Mouse (Mus musculus): ENCODE measurements at regions not wholly inside any gene's neighbourhood (a gene's known extent, or its start where the extent isn't known, plus 50 kb on each side); places are given as distances from the start of the nearest gene placed in this dataset.

DNA sequence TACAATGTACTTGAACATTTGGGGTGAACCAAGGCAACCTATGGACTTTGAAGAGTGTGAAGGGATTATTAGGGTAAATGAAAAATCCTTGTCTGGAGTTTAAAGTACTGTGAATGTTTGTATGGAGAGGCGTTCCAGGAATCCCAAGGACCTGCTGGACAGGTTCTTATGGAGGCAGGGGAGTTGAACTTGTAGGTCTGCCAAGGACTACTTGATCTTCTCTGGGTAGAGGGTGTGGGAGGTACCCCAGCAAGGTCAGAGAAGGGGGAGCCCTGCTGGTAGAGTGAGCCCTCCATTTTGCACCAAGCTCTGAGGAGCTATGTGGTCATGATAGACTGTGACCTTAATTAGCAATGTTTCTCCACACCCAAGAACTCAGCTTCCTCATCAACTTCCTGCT is 253.7 kb upstream of the Plpp4 start:
- TF ChIP-seq POLR2A (IDR thresholded peaks at IDR 0.05; ENCODE audit: extremely low read depth, insufficient read depth, low read length) (no peak), CTCF (IDR thresholded peaks at IDR 0.05; ENCODE audit: extremely low read depth, insufficient read depth, low read length) (no peak)

All from cortical plate, adult 2 months (tissue).